Mouse (Mus musculus): ENCODE measurements around the gene Prdm10.

Prdm10 gene

DNA sequence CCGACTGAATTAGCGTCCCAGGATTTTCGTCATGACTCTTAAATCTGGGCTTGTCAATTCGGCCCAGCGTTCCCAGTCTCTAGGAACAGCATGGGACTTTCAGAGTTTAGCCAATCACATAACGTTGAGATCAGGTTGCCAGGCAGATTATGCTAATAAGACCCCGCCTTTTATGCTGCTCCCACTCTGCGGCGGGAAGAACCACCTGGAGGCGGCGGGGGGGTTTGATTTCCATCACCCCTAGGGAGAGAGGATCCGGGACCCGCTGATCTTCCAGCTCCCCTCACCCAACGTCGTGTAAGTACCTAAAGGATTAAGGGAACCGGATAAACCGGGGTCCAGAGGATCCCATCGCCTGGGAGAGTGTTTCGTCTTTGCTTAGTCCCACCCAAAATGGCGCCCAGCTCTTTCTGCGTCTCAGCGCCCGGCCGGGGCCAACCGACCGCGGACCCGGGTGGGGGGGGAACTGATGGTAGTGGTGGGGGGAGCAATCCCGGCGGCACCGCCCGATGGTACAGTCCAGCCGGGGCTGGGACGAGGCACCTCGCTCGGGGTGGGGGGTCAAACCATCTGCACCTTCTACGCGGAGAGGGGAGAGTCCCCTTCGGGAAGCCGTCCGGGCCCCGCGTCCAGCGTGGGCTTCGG is at the start of gene Prdm10:
Prdm10 (plus strand) TSS at position 173 of the 645 bp plus-strand sequence.
- DNase-seq, result peak; percentile 96 to 98

DNA sequence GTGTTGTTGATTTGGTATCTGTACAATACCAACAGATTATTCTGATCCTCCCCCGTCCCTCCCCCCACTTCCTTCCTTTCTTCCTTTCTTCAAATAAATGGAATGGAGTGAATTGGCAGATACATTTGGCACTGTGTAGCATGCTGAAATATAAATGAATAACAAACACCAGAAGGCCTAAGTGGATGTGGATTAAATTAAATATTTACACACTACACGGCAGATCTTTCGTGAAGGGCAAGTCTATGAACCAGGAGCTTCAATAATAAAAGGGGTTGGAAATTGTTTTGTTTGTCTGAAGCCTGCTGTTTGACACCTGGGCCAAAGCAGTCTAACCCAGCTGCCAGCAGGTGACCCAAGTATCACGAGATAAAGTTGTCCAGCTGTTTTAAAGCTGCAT is 45.3 kb upstream of the Prdm10 start:
- DNase-seq, result no peak

DNA sequence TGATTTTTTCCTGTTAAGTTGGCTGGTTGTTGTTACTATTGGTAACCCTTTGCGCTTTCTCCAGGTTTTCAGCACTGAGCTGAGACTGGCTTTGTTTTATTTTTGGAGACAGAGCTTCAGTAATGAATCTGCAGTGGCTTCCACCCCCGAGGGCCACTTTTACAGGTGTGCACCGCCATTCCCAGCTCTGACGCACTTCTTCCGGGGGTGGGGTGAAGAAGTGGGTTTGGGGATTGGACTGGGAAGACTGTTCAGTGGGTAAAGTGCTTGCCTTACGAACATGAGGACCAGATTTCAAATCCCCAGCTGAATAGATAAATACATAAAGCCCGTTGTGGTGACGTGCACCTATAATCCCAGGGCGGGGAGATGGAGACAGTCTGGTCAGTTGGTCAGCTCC is 44.8 kb upstream of the Prdm10 start:
- DNase-seq, result no peak

DNA sequence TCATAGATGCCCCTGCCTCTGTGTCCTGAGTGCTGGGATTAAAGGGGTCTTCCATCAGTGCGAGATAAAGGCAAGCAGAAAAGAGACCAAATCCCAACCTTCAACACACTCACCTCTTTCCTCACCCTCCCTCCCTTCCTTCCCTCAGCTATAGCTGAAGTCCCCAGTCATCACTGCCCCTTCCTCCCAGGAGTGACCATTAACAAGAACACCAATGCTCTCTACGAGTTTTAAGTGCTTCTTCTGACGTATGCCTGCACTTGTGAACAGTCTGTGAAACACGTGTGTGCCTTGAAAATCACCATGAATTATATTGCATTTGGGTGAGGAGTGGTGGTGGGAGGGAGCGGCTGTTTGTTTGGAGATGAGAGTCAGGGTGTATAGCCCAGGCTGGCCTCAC is 44.3 kb upstream of the Prdm10 start:
- DNase-seq, result no peak

DNA sequence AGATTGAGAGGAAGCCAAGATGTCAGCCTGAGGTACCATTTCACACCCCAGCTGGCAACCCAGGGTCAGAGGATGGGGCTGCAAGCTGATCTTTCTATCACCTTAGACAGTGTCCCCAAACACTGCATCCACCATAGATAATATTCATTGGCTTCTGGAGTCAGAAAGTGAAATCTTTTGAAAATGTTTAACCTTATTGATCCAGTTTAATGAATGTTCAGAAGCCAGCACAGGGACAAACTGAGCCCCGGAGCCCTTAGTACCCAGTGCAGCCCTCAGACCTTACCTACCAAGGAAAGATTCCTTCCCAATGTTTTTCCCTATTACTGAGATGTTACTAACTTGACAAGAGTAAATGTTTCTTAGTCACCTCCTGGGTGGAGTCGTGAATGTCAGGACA is 41.8 kb upstream of the Prdm10 start:
- DNase-seq, result no peak

DNA sequence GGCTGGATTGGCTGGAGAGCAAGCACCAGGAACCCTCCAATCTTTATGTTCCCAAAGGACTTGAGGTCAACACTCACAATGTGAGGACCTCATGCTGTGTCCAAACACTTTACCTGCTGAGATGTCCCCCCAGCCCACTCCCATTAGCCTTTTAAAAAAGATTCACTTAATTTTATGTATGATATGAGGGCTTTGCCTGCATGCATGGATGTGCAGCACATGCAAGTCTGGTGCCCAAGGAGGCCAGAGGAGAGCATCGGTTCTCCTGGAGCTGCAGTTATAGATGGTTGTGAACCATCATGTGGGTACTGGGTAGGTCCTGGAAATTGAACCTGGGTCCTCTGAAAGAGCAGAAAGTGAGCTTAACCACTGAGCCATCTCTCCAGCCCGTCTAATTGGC is 40.8 kb upstream of the Prdm10 start:
- DNase-seq, result no peak

DNA sequence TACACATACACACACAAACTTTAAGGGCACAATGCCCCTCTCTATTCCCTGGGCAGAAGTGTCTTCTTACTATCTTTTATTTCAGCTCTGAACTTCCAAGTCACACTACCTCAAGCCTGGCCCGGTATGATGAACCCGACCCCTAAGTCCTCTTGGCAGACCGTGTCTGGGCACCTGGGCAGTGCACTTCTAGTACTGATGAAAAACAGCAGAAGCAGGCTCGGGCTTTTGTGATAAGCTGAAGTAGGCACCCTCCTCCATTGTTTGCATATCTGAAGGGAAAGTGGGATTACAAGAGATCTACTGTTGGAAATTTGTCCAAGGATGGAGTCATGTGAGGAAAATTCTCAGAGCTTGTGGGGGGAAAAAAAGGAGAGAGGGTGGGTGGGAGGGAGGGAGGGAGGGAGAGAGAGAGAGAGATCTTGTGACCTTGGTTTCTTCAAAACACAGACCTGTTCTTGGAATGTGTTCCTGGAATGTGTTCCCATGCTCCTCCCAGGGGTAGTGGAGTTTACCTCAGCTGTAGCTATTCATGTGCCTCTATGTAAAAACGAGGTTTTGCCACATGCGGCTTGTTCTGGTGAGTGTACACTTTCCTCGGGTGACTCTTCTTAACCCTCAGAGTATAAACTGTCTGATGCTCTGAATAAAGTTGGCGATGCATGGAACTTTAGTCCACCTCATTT is 39.7 kb upstream of the Prdm10 start:
- DNase-seq, result no peak

DNA sequence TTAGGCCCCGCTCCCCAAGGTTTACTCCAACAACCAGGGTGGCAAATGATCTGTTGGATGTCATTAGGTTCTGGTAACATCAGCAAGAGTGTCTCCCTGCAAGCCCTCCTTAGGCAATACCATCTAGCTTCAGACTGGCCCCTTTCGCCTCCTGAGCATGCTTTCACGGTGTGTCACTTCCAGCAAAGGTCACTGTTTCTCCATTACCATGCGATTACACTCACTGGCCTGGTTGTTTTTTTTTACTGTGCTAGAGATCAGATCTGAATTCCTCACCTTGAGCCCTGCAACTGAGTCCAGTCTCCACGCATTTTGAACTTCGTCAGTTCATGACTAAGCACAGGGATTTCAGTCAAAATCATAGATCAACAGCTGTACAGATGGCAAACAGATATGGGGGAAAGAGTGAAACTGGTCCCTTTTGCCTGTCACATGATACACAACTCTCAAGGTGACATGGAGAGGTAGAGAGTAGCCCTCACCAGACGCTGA is 39.1 kb upstream of the Prdm10 start:
- no peak for DNase-seq

DNA sequence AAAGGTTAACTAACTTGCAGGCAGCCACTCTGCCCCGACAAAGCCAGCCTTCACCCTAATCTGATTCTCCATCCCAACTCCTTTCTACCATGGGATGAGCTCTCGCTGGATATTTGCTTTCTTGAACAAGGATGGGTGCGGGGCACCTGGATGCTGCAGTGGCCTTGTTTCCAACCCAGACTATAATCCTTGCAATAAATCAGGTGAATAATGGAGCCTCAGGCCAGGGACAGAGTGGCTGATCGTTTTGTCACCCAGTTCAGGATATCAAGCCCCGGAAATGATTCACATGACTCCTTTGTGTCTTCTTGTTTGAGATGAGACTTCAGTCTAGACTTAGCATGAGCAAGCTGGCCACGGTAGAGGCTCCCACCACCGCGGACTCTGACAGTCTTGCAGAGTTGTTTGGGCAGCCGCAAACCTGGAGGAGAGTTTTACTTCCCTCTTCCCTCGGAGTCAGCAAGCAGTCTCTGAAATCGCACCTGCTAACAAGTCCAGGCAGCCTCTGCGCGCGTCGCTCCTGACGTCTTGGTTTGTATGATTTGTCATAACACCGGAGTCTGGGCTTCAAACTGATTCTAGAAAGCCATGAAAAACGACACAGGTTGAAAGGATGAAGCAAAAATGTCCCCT is 36.9 kb upstream of the Prdm10 start:
- no peak for DNase-seq

DNA sequence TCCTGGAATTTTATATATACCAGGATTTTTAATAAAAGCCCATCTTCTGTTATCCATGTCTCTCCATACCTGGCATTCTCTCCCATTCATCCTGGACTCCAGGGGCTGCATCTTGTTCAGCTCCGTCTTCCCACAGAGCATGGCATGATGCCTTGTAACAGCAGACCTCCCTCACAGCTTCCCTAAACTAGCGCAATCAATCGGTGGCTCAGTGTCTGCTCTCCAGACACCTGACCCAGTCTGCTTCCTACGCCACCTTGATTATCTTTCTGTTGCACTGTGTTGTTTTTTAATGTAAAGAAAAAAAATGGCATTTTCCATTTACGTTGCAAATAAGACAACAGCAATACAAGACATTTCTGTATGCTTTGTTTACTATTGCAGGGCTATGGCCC is 36.4 kb upstream of the Prdm10 start:
- no peak for DNase-seq

DNA sequence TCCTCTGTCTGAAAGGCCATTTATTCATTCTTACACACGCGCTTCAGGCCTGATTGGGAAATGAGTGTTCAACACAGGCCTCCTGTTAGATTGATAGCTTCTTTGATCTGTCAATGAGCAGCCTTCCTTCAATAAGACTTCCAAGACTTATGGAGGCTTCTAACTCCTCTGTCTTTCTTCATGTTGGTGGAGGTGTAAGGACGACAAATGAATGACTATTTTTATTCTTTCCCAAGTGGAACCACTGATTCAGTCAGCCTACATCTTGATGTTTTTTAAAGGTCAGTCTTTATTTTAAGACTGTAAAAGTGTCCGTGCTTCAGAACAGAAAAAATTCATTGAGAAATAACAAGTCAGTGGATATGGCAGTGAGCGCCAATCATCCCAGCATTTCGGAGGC is 35.3 kb upstream of the Prdm10 start:
- no peak for DNase-seq

DNA sequence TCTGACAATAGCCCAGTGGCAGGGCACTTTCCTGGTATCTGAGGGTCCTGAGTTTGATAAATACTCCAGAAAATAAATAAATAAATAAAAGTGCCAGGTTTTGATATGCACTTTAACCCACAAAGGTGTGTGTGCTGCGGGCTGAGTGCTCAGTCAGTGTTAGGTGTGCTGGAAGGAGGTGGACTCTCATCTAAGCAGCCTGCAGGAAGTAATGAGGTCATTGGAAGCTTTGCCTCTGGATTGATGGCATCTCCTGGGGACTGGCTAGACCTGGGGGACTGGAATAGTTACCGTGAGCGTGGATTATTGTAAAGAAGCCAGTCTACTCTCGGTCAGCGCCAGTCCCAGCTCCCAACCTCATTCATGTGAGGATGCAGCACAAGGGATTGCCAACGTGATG is 33.9 kb upstream of the Prdm10 start:
- DNase-seq, result no peak

DNA sequence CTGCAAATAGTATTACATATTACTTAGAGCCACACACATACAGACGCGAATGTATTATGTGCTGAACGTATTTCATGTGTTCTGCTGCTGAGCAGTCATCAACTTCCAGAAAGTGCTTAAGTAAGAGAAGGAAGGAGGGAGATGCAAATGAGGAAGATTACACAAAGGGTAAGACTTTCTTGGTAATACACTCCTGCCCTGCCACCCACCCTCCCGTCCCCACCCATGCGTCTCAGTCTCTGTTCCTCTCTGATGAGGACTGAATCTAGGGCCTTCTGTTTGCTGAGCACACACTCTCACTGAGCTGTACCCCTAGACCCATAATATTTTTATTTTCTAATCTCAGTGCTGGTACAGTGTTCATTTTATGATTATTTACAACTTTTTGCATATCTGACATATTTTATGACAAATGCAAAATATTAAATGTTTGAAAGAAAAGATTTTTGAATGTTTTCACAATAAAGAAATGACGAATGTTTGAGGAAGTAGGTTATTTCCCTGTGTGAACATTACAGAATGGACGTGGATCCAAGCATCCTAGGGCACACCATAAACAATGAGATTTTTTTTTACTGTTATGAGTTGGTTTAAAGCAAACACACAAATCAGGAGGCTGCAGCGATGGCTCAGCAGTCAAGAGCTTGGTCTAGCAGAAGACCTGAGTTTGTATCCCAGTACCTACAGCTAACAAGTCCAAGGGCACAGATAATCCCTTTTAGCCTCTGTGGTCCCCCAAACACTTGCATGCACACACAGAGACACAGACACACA is 32.7 kb upstream of the Prdm10 start:
- no peak for DNase-seq

DNA sequence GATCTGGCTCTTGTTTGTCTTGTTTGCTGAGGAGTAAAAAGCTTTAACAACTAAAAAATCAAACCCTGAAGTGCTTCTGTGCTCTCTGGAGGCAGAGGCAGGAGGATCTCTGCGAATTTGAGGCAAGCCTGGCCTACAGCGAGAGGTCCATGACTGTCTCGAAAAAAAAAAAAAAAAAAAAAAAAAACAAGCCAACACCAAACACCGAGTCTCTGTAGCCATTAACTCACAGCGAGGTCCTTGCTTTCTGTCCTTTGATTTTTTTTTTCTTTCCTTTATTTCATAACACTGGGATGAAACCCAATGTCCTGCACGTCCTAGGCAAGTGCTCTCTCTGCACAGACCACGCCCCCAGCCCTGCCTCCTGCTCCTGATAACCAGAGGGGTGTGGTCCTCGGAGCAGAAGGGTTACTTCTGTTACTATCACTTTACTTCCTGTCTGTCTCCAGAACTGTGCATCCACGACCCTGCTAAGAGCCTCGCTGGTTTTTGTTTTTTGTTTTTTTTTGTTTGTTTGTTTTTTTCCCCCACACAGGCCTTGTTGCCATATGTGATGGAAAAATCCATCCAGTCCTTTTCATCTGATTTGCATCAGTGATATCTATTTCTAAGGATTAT is 28.0 kb upstream of the Prdm10 start:
- peak; percentile 27 to 43 for DNase-seq

DNA sequence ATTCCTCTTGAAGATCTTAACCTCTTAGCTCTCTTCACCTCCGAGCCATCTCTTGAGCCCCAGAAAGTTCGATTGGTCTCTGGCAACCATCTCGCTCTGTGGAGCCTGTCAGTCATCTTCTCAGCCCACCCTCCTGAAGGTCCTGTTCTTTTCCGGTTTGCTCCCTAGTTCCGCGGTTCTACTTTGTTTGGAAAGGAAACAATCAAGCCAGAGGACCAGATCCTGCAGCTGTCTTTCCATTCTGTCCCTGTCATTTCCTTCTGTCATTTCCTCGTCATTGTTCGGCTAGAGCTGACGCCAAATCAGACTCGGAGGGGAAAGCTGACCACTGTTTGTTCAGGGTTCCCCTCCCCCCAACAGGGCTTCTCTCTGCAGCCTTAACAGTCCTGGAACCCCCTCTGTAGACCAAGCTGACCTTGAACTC is 27.0 kb upstream of the Prdm10 start:
- peak; percentile 28 to 56 for DNase-seq

DNA sequence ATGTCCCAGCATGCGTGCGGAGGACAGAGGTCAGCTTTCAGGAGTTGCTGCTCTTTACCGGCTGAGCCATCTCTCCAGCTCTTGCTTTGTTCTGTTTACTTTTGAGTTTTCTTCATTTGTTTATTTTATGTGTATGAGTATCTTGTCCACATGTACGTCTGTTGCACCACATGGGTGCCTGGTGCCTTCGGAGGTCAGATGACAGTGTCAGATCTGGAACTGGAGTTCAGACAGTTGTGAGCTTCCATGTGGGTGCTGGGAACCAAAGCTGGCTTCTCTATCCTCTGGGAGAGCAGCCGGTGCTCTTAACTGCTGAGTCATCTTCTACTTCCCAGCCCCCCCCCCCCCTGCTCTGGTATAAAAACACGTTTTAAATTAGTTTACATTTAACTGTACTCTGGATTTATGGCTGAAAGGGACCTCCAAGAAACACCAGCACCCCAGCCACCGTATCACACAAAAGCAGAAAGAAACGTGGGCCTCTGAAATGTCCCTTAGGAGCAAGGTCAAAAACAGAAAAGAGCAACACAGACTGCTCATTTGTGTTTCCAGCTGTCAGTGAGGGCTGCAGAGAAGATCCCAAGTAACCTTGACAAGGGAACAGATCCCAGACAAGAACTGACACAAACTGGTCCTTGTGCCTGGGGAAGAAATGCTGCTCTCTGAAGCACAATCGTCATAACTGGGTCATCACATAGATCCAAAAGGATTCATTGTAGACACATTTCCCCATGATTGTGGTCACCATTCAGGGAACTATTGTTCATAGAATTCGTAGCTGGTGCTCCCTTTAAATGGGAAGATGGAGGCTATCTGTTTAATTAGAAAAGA is 26.3 kb upstream of the Prdm10 start:
- no peak for DNase-seq

DNA sequence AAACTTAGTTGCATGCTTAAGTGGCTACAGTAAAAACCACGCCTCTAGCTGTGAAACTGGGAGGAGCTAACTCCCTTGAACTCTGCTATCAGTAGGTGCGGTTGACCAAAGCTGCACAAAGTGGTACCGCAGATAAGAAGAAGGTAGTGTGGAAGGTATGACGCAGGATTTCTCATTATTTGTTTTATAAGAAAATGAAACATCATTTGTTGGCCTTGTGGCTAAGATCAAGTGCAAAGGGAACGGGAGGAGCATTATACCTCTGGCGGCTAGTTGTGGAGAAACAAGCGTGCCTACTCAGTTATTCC is 25.7 kb upstream of the Prdm10 start:
- no peak for DNase-seq

DNA sequence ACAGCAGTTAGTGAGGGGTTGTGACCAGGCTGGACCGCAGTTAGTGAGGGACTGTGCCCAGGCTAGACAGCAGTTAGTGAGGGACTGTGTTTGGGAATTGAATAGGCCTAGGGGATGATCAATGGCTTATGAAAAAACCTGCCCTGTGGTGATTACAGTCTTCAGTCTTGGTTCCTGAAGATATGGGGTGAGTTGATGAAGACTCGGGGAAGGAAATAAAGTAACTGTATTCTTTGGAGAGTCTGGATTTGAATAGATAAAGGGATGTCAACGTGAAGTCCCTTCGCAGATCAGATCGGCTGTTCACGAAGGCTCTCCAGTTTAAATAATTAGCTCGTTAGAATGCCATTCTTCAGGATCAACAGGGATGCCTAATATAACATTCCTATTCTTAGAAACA is 24.4 kb upstream of the Prdm10 start:
- no peak for DNase-seq

DNA sequence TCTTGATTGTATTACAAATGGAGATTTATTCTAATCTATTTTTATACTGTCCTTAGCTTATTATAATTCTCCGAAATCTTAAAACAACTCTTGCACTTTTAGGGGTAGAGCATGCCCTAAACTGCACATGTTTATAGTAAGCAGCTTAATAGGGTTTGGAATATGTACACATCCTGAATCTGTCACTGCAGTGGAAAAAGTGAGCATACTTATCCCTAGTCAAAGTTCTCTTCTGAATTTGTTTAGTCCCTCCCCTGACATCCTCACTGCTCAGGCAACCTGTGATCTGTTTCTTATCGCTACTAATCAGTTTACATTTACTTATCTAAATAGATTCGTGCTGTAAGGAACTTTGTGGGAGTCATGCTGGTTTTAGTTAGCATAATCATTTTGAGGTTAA is 22.1 kb upstream of the Prdm10 start:
- DNase-seq, result no peak

DNA sequence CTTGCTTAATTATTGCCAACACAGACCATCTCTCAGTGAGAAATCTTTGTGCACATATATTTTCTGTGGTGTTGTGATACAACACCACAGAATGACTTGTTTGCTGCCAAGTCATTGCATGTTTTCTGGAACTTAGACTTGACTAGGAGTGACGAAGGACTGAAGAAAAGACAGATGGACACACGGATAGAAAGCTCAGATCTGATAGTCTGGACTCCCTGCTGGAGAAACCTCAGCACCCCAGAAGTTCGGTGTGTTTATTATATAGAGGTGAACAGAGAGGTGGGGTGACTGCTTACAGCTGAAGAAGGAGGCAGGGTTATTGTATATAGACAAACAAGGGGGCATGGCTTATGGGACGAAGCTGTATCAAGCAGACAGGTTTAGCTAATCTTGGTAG is 20.1 kb upstream of the Prdm10 start:
- no peak for DNase-seq

DNA sequence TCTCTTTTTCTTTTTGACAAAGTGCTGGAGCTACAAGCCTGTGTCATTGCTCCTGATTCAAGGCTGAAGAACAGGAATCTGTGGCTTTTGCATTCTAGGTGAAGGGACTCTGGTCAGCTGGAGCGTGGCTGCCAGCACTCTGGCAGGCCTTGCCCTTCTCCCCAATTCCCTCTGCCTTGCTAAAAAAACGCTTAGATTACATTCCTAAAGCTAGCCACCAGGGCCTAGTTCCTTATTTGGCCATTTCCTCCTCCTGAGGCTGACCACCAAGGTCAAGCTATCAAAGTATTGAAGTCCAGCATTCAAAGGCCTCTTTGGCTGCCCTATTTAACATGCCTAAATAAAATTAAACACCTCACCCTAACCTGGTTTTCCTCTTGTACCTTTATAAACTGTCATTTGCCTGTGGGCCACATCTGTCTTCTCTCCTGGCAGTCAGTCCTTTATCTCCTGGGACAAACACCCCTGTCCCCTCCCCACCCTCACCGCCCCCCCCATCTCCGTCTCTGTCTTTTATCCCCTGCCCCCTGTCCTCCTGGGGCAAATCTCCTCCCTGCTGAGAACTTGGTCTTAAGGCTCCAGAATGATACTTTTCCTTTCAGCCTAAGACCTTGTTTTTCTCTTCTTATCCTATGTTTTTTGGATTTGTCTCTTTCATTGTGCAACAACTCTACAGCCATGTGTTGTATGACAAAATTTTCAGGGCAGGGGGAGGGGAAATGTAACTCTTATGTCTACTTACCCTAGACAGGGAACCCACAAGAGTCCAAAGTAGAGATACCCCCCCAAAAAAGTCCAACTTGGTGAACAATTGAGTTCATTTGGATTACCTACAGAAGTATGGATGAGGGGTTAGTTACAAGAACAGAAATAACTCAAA is 17.9 kb upstream of the Prdm10 start:
- peak; percentile 12 to 35 for DNase-seq

Data from kidney, postnatal 4 days (tissue).